Mouse (Mus musculus) forebrain, embryonic 11.5 days (tissue): ENCODE results near the gene Rbm20. TPM values are rescaled to one million over a fixed set of nuclear protein-coding genes. Genes with fewer than 3 reads are reported as not detected.

Experiments used
- ATAC-seq: fragments of 200-750 bp; cut with Nextera tagmentation; replicated peaks from 2 replicates; pipeline ENCODE4 v1.8.0; 2017; ENCODE audit warnings: moderate TSS enrichment; ENCODE audit not compliant: low FRiP score
- DNase-seq: peaks from one replicate; pipeline ENCODE4 v3.0.0-alpha.2; 2017; ENCODE audit warnings: low spot score
- H3K27ac ChIP-seq: fragments of 300-500 bp; sonication (generic); 2 replicates; pipeline ENCODE4 v1.5.1; 2014; ENCODE audit warnings: low read depth, low read length
- H3K27me3 ChIP-seq: fragments of 300-500 bp; sonication (generic); 2 replicates; pipeline ENCODE4 v1.6.1; 2014; ENCODE audit warnings: mild to moderate bottlenecking, low read length, mixed read lengths; ENCODE audit not compliant: control insufficient read depth, insufficient read depth
- H3K36me3 ChIP-seq: fragments of 300-500 bp; sonication (generic); 2 replicates; pipeline ENCODE4 v1.6.1; 2014; ENCODE audit warnings: mild to moderate bottlenecking, low read length, moderate library complexity, mixed read lengths; ENCODE audit not compliant: control insufficient read depth, insufficient read depth
- H3K4me1 ChIP-seq: fragments of 300-500 bp; sonication (generic); replicated peaks from 2 replicates; pipeline ENCODE4 v1.6.1; 2014; ENCODE audit warnings: low read length, mixed read lengths; ENCODE audit not compliant: control insufficient read depth, insufficient read depth
- H3K4me2 ChIP-seq: fragments of 300-500 bp; sonication (generic); 2 replicates; pipeline ENCODE4 v1.6.1; 2014; ENCODE audit warnings: low read depth, mild to moderate bottlenecking, low read length, moderate library complexity, mixed read lengths; ENCODE audit not compliant: severe bottlenecking
- H3K4me3 ChIP-seq: fragments of 300-500 bp; sonication (generic); 2 replicates; pipeline ENCODE4 v1.5.1; 2014; ENCODE audit warnings: low read depth, low read length
- H3K9ac ChIP-seq: fragments of 300-500 bp; sonication (generic); 2 replicates; pipeline ENCODE4 v1.6.1; 2014; ENCODE audit warnings: low read length
- H3K9me3 ChIP-seq: fragments of 300-500 bp; sonication (generic); 2 replicates; pipeline ENCODE4 v1.6.1; 2016; ENCODE audit warnings: low read length, mixed read lengths; ENCODE audit not compliant: control insufficient read depth
- WGBS: fragments of 180-500 bp; shearing (Covaris S2); extraction: QIAGEN DNeasy Blood & Tissue Kit; methylation state at CpG from one replicate; pipeline ENCODE4 v1.1.7; 2014; 5-methylcytosine and 5-hydroxymethylcytosine counted together
- polyA plus RNA-seq: library from polyadenylated mRNA; unstranded; fragments of >200 nt; fragmentation: Nextera tagmentation; extraction: Ambion mirVana; gene quantifications from 2 replicates; pipeline ENCODE4 v1.2.1, GENCODE M21; 2014

Gene Rbm20
- polyA plus RNA-seq, 1 experiment from 2014 or later: 4.6 TPM

DNA sequence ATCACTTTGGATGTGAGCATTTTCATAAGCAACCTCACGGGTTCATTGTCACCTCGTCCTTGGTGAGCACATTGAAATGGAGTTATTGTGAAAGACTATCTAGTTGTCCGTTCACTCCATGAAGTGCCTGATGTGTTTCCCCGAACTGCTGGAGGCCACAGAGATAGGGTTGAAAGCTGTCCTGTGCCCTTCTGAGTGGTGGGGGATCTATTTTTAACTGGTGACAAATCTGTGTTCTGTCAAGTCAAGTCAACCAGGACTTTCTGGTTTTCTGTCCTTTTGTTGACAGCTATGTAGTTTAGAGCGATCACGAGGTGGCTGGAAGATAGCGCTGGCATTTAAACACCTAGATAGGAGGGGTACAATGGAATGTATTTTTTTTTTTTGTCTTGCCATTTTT lies 39.4 kb downstream of the Rbm20 start:
- Histone ChIP-seq H3K9ac (no peak overlapping the region), H3K36me3 (no peaks in the 10 kb centered on the region), H3K9me3 (peaks cover 4% of the 10 kb centered on the region; the same call in 1 of the 2 replicates), H3K4me3 (no peak overlapping the region), H3K4me1 (no peaks in the 10 kb centered on the region), H3K27me3 (no peaks in the 10 kb centered on the region), H3K4me2 (no peak overlapping the region), H3K27ac (no peak overlapping the region)
- DNase-seq (no peak), ATAC-seq (no peak)
- WGBS: 93% methylated on average over 7 of the region's 7 CpGs

DNA sequence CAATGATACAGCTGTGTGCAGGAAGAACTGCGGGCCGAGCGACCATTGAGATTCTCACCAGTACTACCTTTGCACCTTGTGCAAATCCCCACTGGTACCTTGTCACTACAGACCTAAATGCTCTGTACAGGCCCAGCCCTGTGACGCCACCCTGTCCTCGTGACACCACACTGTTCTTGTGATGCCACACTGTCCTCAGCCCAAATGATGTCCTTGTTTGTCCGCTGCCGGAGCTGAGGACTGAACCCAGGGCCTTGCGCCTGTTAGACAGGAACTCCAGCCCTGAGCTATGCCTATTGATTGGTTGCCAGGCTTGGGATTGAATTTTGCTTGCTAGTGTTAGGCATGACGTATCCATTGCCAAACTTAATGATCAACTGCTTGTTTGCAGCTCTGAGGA lies 40.3 kb downstream of the Rbm20 start:
- DNase-seq (no peak), ATAC-seq (no peak)
- H3K36me3 ChIP-seq: no peaks in the 10 kb centered on the region
- H3K27ac ChIP-seq: no peak overlapping the region
- WGBS: 90% methylated on average over 9 of the region's 9 CpGs
- peaks cover 4% of the 10 kb centered on the region; the same call in 1 of the 2 replicates for H3K9me3 ChIP-seq
- H3K4me2 ChIP-seq: no peak overlapping the region
- H3K9ac ChIP-seq: no peak overlapping the region
- no peak overlapping the region for H3K4me3 ChIP-seq
- no peaks in the 10 kb centered on the region for H3K4me1 ChIP-seq
- H3K27me3 ChIP-seq: no peaks in the 10 kb centered on the region

DNA sequence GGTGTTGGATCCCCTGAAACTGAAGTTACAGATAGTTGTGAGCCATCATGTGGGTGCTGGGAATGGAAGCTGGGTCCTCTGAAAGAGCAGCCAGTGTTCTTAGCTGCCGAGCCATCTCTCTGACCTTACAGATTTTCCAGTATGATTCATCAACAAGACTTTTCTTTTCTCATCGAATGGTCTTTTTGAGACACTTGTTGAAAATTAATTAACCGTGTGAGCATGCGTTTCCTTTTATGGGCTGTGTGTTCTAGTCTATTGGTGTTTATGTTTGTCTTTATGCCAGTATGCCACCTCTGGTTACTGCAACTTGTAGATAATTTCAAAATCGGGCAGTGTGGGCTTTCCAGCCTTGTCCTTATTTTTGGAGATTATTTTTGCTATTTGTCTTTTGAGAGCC lies 45.1 kb downstream of the Rbm20 start:
- Histone ChIP-seq H3K4me3 (no peak overlapping the region), H3K27ac (no peak overlapping the region), H3K9me3 (no peaks in the 10 kb centered on the region), H3K4me2 (no peak overlapping the region), H3K9ac (no peak overlapping the region), H3K27me3 (no peaks in the 10 kb centered on the region), H3K36me3 (no peaks in the 10 kb centered on the region), H3K4me1 (no peaks in the 10 kb centered on the region)
- 83% methylated on average over 5 of the region's 5 CpGs for WGBS
- ATAC-seq (no peak), DNase-seq (no peak)

DNA sequence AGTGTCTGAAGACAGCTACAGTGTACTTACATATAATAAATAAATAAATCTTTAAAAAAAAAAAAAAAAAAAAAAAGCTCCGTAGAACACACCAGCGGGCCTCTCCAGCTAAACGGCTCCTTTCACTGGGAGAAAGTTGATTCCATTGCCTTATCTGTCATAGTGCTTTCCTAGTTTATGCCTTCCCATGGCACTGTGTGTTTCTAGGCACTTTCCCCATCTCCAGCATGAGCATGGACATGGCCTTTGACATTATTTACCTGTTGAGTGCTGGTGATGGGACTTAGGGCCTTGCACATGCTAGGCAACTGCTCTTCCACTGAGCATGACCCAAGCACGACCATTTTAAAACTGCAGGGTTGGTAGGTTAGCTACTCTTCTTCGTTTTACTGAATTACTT lies 46.9 kb downstream of the Rbm20 start:
- no peak for DNase-seq
- Histone ChIP-seq H3K36me3 (no peaks in the 10 kb centered on the region), H3K4me3 (no peak overlapping the region), H3K9me3 (no peaks in the 10 kb centered on the region), H3K27me3 (no peaks in the 10 kb centered on the region), H3K4me2 (no peak overlapping the region), H3K4me1 (no peaks in the 10 kb centered on the region), H3K27ac (no peak overlapping the region), H3K9ac (no peak overlapping the region)
- no peak for ATAC-seq
- 85% methylated on average over 5 of the region's 5 CpGs for WGBS

DNA sequence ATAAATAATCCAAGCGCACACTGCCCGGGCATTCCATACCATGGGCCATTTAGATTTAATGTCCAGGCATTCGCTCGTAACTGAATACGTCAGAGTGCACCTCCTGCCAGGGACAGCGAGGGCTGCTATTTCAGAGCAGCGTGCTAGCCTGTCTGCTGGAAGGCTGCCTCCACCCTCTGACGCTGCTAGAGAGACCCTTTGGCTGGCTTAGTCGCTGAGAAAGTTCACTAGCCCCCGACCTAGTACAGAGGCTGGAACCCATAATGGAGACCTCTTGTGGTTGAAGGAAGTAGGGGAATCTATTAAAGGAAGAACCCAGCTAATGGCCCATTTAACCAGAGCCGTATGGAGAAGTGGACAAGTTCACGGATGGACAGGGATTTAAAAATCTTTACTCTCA lies 49.2 kb downstream of the Rbm20 start:
- no peak for DNase-seq
- no peaks in the 10 kb centered on the region for H3K9me3 ChIP-seq
- no peaks in the 10 kb centered on the region for H3K27me3 ChIP-seq
- no peak overlapping the region for H3K27ac ChIP-seq
- no peaks in the 10 kb centered on the region for H3K36me3 ChIP-seq
- H3K4me3 ChIP-seq: no peak overlapping the region
- H3K9ac ChIP-seq: no peak overlapping the region
- H3K4me2 ChIP-seq: no peak overlapping the region
- no peak for ATAC-seq
- H3K4me1 ChIP-seq: no peaks in the 10 kb centered on the region
- 39% methylated on average over 12 of the region's 12 CpGs for WGBS

DNA sequence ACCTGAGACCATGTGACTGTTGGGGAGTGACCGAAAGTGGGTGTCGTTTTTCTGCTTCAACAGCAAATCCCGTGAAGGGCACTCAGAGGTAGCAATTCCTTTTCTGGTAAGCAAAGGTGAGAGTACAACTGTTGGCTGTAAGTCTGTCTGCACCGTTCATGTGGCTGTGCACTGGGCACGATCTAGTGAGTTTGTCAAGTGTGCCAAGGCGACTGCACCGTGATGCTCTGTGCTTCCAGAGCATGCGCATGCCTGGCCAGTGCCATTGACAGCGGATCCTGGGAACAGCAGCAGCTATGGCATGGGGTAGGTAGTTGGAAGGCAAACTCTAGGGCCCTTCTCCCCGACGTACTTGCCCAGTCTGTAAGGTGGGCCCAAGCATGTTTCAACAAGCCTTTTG lies 49.6 kb downstream of the Rbm20 start:
- no peak for ATAC-seq
- H3K9me3 ChIP-seq: no peaks in the 10 kb centered on the region
- no peaks in the 10 kb centered on the region for H3K4me1 ChIP-seq
- H3K4me3 ChIP-seq: no peak overlapping the region
- no peak overlapping the region for H3K4me2 ChIP-seq
- H3K27ac ChIP-seq: no peak overlapping the region
- no peaks in the 10 kb centered on the region for H3K36me3 ChIP-seq
- WGBS: 71% methylated on average over 11 of the region's 11 CpGs
- no peaks in the 10 kb centered on the region for H3K27me3 ChIP-seq
- DNase-seq: no peak
- H3K9ac ChIP-seq: no peak overlapping the region

DNA sequence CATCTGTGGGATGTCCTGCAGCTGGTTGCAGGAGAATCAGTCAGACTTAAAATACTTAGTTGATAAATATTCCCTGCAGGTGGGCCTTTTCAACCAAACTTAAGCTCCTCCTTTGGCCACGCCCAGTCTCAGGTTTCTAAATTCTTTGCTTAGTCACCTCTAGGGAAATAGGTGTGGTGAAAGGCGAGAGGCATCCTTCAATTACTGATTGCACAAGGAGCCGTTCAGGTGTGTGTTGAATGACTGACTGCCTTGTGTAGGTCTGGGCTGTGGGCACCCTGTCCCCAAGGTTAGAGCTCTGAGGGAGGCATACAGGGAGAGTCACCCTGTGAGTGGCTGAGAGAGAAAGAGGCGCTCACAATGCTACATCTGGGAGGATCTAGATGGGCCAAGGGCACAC lies 50.2 kb downstream of the Rbm20 start:
- H3K4me1 ChIP-seq: no peaks in the 10 kb centered on the region
- ATAC-seq: no peak
- H3K9ac ChIP-seq: no peak overlapping the region
- no peak overlapping the region for H3K27ac ChIP-seq
- WGBS: 60% methylated on average over 4 of the region's 4 CpGs
- H3K4me2 ChIP-seq: no peak overlapping the region
- no peak overlapping the region for H3K4me3 ChIP-seq
- H3K9me3 ChIP-seq: no peaks in the 10 kb centered on the region
- no peaks in the 10 kb centered on the region for H3K27me3 ChIP-seq
- DNase-seq: no peak
- no peaks in the 10 kb centered on the region for H3K36me3 ChIP-seq

DNA sequence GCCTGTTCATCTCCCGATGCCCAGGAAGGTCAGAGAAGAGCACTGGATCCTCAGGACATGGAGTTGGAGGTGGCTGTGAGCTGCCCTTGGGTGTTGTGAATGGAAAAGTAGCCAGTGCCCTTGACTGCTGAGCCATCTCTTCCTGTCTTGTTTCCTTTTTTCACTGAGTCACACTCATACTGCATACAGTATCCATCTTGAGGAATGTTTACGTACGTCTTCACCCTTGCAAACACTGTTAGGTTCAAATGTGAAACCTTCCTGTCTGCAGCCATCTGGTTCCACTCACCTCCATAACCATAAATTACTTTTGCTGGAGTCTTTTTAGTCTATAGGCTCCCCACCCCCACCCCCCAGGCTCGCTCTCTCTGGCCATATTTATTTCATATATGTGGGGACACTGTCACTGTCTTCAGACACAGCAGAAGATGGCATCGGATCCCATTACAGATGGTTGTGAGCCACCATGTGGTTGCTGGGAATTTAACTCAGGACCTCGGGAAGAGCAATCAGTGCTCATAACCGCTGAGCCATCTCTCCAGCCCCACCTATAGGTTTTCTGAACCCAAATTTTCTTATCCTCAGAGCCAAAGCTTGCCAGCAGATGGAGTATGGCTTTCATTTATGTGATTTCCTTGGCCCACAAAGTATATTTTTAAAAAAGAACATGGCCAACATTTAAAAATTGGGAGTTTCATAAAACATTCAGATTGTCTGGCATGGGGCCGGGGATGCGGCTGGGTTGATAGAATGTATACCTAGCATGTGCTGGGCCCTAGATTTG lies 51.0 kb downstream of the Rbm20 start:
- 80% methylated on average over 9 of the region's 9 CpGs for WGBS
- no peaks in the 10 kb centered on the region for H3K27me3 ChIP-seq
- H3K4me2 ChIP-seq: no peak overlapping the region
- H3K9me3 ChIP-seq: no peaks in the 10 kb centered on the region
- no peak overlapping the region for H3K27ac ChIP-seq
- no peak overlapping the region for H3K9ac ChIP-seq
- ATAC-seq: no peak
- DNase-seq: no peak
- H3K36me3 ChIP-seq: no peaks in the 10 kb centered on the region
- no peaks in the 10 kb centered on the region for H3K4me1 ChIP-seq
- H3K4me3 ChIP-seq: no peak overlapping the region

DNA sequence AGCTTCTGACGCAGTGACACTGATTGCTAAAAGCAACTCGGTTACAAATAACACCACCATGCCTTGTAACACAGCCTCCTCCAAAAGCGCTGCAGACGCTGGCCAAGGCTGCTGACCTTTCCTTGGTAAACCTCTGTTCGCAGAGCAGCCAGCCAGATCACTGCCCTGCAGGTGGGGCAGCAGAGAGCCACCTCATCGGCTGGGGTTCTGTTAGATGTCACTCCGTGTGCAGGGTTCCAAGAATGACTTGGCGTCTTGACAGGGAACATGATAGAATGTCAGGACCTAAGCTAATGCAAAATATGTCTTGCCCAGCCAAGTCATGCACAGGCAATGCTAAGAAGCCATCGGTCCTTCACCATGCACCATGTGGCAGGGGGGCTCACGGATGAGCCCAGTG lies 52.8 kb downstream of the Rbm20 start:
- no peak for DNase-seq
- ATAC-seq: no peak
- H3K27me3 ChIP-seq: no peaks in the 10 kb centered on the region
- H3K36me3 ChIP-seq: no peaks in the 10 kb centered on the region
- no peak overlapping the region for H3K4me2 ChIP-seq
- H3K9ac ChIP-seq: no peak overlapping the region
- no peak overlapping the region for H3K27ac ChIP-seq
- H3K4me1 ChIP-seq: no peaks in the 10 kb centered on the region
- 83% methylated on average over 10 of the region's 10 CpGs for WGBS
- H3K9me3 ChIP-seq: no peaks in the 10 kb centered on the region
- H3K4me3 ChIP-seq: no peak overlapping the region
